Mouse (Mus musculus): ENCODE results near the gene Dnah7a.

DNA sequence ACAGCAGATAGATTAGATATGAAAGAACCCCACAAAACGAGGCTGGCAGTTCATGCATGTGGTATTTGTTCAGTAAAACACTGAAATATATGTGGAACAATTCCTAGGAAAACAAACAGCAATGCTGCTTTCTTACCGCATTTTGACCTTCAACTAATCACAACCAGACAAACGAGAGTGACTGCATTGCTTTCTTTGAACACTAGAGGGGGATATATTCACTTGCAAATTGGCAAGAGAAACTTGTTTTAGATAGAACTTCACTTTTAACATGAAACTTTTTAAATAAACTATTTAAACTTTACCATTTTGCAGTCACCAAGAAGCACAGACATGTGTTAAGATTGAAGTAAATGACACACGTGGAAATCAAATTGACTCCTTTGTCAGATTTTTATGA, 8.9 kb upstream of the Dnah7a start:
- TF ChIP-seq MYOG (IDR thresholded peaks at IDR 0.05; ENCODE audit: control insufficient read depth, extremely low read depth, insufficient read length): no peak
- peak; percentile 20 for TF ChIP-seq CTCF (IDR thresholded peaks at IDR 0.05; ENCODE audit: control insufficient read depth, insufficient read depth, insufficient read length)
- no peak for TF ChIP-seq USF1 (IDR thresholded peaks at IDR 0.05; ENCODE audit: low read depth)
- no peak for TF ChIP-seq MAX (IDR thresholded peaks at IDR 0.05)
- no peak for TF ChIP-seq MYOD1 (IDR thresholded peaks at IDR 0.05; ENCODE audit: control insufficient read depth, insufficient read length, low read depth)
- TF ChIP-seq FOSL1 (IDR thresholded peaks at IDR 0.05; ENCODE audit: insufficient read depth, low read length, poor library complexity, severe bottlenecking): no peak
